Mouse (Mus musculus): ENCODE measurements around the gene Galnt4.
"Not testable (repeated sequence)": the region's sequence is repeated elsewhere in the genome, so short reads cannot be mapped to it uniquely, and the experiment has no call there.

Galnt4 gene

DNA sequence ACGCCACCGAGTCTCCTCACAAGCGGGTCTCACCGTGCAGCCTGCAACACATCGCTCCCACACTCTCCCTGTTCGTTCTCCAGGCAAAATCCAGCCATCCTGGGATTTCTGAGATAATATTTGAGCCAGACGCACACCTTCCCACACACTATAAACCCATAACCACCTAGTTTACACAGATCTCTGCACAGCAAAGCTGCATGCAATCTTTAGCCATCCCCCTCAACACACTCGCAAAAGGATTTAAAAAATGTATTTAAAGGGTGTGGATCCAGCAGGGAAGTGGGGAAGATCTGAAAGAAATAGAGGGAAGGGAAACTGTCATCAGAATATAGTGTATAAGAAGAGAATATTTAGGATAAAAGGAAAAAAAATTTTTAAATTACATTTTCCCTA is 8.3 kb downstream of the Galnt4 start:
- DNase-seq, result no peak

DNA sequence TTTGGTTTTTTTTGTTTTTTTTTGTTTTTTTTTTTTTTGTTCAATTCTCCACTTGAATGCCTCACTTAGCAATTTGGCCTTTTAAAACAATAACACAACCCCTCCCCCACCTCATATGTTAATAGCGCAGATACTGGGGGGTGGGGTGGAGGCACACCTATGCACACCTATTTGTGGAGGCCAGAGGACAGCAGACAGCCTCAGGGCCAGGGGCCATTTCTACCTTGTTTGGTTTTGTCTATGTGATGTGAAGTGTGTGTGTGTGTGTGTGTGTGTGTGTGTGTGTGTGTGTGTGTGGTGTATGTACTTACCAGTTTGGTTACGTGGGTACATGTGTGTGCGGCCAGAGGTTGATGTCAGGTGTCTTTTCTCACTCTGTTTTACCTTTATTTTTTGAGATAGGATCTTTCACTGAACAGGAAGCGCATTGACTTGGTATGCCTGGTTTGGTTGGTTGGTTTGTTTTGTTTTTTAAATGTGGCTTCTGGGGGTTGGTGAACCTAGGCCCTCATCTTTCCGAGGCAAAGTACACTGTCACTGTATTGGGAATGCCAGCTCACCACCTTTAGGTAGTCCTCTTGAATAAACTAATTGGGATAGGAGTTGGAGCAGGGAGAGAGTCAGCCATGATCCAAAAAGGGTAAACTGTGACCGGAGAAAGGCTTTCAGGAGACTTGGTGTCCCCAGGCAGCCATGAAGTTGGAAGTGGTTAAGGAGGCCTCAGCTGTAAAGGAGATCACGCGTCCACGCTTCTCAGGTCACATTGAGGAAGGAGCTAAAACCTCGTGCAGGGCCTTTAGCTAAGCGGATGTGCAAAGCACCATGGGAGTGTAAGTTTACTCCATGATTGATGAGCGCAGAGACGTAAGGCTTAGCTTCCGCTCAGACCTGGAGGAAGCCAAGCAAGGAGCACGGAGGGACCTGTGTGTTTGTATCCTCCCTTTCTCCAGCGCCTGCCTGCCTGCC is 9.0 kb downstream of the Galnt4 start:
- no peak for DNase-seq

- DNase-seq, result no peak
Observed at GRCm38 (mm10) chr10:99117876-99118275, 9.9 kb downstream of the Galnt4 start.

GRCm38 (mm10) chr10:99118697-99119096 is 10.7 kb downstream of the Galnt4 start:
- no peak for DNase-seq

DNA sequence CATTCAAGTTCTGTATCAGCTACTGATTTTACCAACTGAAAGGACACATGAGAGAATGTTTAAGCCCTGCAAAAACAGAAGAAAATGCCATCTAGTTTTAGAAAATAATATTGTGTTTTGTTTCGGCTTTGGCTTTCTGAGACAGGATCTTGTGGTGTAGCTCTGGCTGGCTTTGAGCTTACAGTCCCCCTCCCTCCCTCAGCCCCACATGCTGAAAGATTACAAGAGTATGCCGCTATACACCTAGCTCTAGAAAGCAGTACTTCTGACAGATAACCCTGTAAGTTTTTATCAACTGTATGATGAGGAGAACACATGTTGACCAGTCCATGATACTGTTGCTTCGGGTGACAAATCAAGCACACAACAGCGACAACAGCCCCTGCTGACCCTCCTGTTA is 11.5 kb downstream of the Galnt4 start:
- no peak for DNase-seq

DNA sequence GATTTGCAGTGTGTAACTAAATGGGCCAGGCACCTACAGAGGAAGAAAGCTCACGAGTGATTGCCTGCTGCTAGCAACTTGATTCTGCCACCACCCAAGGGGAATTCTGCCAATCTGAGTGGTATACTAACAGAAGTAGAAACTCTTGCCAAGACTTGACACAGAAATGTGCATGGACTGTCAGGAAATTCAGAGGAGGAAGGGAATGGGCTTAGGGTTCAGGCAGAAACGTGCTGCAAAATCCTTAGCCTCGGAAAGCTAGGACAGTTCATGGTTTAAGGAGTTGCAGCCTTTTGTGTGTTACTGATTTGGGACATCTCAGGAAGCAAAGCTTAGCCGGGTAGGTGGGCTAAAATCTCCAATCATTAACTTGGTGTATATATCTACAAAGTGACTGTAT is 18.3 kb downstream of the Galnt4 start, which contains the start of gene Phxr2:
Gene Phxr2, minus strand, starts transcription at position 101 of the 400 bp plus-strand sequence.
- no peak for DNase-seq

DNA sequence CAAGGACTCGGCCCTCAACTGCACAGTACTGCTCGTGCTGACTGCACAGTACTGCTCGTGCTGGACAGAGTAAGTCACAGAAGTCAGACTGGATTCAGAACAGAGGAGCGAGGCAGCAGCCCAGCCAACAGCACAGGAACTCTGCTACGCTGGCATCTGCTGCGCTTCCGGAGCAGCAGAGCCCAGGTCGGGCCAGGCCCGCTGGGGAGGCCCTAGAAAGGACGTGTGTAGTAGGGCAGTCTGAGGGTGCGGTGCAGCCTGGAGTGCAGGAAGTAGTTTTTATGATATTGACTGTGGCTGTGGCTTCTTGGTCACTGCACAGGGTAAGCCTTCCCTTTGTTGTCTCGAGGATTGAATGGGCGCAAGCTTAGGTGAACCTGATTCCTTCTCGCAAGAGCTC is 19.0 kb downstream of the Galnt4 start:
- no peak for DNase-seq

GRCm38 (mm10) chr10:99127691-99128261 is 19.8 kb downstream of the Galnt4 start:
- DNase-seq, result no peak

DNA sequence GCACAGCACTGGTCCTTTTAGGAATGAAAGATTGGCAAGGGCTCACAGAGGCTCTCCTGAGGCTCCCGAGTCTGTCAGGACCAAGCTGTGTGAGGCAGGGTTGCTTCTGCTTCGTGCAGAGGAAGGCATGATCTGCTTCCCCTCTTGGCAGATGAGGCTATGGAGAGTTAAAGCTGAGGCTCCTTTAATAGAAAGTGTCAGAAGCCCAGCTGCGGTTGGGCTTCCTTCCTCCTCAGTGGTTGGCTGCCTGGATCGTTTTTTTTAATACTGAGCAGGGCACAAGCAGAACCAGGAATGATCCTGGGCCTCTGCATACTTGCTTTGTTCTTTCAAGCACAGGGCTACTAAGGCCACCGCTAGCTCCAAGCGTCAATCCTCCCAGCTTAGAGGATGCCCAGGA is 22.7 kb downstream of the Galnt4 start:
- DNase-seq, result no peak

GRCm38 (mm10) chr10:99131298-99131697 is 23.3 kb downstream of the Galnt4 start:
- no peak for DNase-seq

DNA sequence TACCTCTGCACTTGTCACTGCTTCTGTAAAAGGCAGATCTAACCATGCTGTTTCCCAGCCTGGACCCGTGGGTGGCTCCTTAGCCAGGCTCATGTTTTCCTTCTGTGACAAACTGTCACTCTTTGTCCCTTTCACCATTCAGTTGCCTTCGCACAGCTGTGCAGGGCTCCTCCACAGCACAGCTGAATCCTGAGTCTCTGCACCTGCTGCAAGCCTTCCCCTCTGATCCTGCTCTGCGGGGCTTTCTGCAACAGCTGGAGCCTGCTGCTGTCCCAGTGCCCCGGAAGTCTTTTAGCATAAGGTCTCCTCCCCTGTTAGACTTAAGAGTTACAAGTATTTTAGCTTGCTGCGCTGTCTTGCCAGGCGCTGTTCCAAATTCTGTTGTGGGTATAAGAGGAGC is 24.2 kb downstream of the Galnt4 start:
- no peak for DNase-seq

DNA sequence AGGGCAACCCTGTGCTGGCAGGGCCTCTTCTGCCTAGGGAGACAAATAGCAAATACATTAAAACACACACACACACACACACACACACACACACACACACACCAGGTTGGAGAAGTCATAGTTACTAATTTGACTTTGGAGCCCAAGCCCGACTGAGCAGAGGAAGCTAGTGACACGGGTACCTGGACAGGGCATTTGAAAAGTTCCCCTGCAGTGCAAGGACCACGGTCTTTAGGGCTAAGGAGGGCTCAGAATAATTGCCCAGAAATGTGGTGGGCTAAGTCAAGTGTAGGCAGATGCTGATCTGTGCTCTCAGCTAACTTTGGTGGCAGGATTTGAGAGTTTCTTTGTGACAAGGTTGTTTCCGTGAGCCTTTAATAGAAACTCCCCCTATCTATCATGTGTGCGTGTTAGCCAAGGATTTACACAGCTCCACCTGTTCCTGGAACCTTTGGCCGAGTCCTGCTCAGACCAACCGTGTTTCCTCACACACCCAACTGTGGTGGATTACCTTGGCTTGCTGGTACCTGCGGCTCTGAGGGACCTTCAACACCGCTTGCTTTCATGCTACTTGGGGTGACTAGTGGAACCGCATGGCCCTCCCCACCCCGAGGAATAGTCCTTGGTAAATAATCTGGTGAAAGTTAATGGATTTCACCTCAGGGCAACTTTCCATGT is 24.8 kb downstream of the Galnt4 start:
- no peak for DNase-seq

- DNase-seq, result no peak
Observed at GRCm38 (mm10) chr10:99133321-99133875, 25.4 kb downstream of the Galnt4 start.

DNA sequence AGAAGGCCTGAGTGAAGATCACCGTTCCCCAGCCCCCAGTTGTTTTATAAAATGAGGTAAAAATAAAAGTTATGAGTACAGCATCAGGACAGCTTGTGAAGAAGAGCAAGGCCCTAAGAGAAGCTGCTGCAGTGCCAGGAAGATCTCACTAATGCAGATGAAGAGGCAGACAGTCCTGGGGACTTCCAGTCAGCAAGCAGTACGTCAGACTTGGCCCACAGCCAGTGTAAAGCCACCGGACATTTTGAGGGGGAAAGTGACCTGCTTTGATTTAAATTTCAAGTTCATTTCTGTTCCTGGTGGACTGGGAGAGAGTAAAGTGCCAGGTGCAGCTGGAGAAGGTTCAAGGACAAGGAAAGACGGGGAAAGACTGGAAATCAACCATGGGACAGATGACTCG is 28.4 kb downstream of the Galnt4 start:
- DNase-seq, result no peak

- no peak for DNase-seq
Observed at GRCm38 (mm10) chr10:99145611-99146010, 37.7 kb downstream of the Galnt4 start.

DNA sequence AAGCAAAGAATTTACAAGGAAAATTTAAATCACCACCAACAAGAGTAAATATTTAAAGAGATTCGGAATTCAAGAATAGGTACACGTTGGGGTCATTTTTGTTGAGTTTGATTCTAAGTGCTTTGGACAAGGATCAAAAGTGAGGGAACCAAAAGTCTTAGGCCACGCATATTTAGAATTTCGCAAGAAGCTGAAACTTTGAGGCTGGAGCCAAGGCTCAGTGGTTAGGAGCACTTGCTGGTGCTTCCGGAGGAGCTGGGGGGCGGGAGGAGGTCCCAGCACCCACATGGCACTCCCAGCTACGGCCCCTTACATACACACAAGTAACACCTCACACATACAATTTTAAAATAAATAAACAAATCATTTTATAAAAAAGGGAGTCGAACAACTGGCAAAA is 38.6 kb downstream of the Galnt4 start:
- no peak for DNase-seq

DNA sequence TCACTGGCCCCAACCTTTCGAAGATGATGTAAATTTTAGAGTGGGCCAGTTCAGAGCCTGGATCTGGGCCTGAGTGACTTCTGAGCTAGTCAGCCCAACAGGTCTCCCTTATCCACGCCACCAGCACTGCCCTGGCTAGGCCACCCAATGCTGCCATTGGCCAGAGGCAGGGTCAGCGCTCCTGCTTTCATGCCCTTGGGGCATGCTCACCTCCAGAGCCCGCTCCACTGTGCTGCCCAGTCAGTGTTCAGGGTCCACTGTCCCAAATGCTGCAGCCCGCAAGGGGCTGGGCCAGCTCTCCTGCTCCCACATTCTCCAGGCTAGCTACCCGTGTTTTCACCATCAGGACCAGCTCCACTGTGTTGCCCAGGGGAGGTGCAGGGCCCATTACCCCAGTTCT is 42.1 kb downstream of the Galnt4 start:
- no peak for DNase-seq

GRCm38 (mm10) chr10:99151580-99151979 is 43.6 kb downstream of the Galnt4 start:
- no peak for DNase-seq

- DNase-seq, result no peak
Observed at GRCm38 (mm10) chr10:99152063-99152462, 44.1 kb downstream of the Galnt4 start.

DNA sequence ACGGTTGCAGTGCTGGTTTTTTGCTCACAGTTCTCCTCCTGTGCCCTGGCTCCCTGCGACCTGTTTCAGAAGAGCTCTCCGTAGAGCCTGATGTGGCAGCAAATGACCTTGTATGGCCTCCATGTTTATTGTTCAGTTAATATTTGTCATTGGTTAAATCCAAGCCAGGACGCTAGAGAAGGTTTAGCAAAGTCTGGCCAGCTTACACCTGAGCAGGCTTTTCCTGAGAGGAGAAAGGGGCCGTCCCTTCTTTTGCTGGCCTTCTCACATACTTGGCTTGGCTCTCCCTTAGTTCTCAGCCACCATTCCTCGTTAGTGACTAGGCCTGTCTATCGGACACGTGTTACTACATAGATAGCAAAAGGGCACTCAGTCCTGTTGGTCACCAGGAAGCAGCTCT is 46.7 kb downstream of the Galnt4 start:
- no peak for DNase-seq

DNA sequence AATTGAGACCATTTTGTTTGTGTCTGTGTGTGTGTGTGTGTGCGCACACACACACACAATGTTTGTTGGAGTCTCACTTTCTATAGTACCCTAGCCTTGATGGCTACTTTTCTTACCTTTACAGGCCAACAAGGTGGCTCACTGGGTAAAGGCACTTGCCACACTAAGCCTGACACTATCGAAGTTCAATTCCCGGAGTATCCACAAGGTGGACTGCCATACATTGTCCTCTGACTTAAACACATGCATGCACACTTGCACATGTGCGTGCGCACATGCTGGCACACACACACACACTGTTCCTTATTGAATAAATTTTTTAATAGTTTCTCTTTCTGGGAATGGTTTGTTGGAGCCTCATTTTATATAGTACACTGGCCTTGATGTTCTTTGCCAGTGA is 48.8 kb downstream of the Galnt4 start:
- no peak for DNase-seq

- DNase-seq, result not testable (repeated sequence)
Observed at GRCm38 (mm10) chr10:99157697-99158096, 49.7 kb downstream of the Galnt4 start.

GRCm38 (mm10) chr10:99161987-99162582 is 54.1 kb downstream of the Galnt4 start:
- no peak for DNase-seq
